Mouse (Mus musculus) ES-Bruce4 (cell line): ENCODE results near the gene Zfp638.

Experiments
- CTCF ChIP-seq: IDR thresholded peaks from one replicate; pipeline ENCODE4 v1.8.1; 2011; ENCODE audit warnings: low read depth, low read length
- EP300 ChIP-seq: IDR thresholded peaks from 2 replicates; pipeline ENCODE4 v1.6.1; 2011; ENCODE audit warnings: low read depth, low read length; ENCODE audit not compliant: insufficient read depth

- TF ChIP-seq EP300 (no peak), CTCF (no peak)
These were observed 155.1 kb downstream of the Zfp638 start for GRCm38 (mm10) chr6:84021990-84022389.
